ENCODE assay signal across 8 mouse cellular contexts in the genomic region with DNA sequence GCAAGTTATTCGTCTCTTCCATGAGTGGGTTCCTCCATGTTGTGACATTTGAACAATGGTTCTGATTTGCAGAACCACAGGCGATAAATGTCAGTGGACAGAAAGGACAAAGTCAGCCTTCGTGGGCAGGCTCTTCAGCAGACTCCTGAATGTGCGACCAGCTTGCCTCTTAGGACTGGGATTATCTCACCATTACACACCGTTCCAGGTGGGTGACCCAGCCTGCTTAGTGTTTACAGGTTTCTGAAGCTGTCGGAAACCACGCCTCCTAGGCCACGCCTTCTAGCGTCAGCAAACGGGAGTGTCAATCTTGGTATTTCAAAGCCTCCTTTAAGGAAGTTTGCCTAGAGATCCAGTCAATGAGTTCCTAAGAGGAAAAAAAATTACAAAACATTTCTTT. TPM values are rescaled to one million over a fixed set of nuclear protein-coding genes. Genes with fewer than 3 reads are reported as not detected.
DNase-seq lines count a peak whose midpoint lies in the region; ATAC-seq lines count a peak whose summit lies in the region.

No protein-coding gene starts in this region.

- H3K9ac ChIP-seq in forebrain, embryonic 13.5 days: peak overlapping the region; percentile 97

- H3K27me3 ChIP-seq in forebrain, embryonic 13.5 days: no peaks in the 10 kb centered on the region

- WGBS in forebrain, embryonic 13.5 days: under 1% methylated on average over 10 of the region's 10 CpGs

- H3K9me3 ChIP-seq in forebrain, embryonic 13.5 days (replicated peaks): no peaks in the 10 kb centered on the region

- peak overlapping the region; percentile 89 for H3K27ac ChIP-seq in forebrain, embryonic 13.5 days

- DNase-seq in MEL-GATA-1-ER (ENCODE audit: extremely low read depth, low read depth): peak; percentile 82
- DNase-seq in cerebellum, adult 11 months: peak; percentile 40
- DNase-seq in heart, postnatal 4 days: peak; percentile 69
- DNase-seq in layer of hippocampus, adult 9-10 months (ENCODE audit: low spot score): peak; percentile 10
- peak; percentile 95 for DNase-seq in lung, postnatal 25 days (ENCODE audit: low spot score)
- peak; percentile 66 for DNase-seq in retina, embryonic 14.5 days (ENCODE audit: low spot score)
- DNase-seq in urinary bladder, postnatal 36 days (ENCODE audit: low spot score in 2 of 2): peak; percentile 84 to 89

- H3K4me2 ChIP-seq in forebrain, embryonic 13.5 days: peak overlapping the region; percentile 88

- H3K4me1 ChIP-seq in forebrain, embryonic 13.5 days: peaks cover 32% of the 10 kb centered on the region

- ATAC-seq in forebrain, embryonic 13.5 days: peak; percentile 37

- peaks cover 3% of the 10 kb centered on the region for H3K36me3 ChIP-seq in forebrain, embryonic 13.5 days (ENCODE audit: poor library complexity, severe bottlenecking)

- peak overlapping the region; percentile 97 for H3K4me3 ChIP-seq in forebrain, embryonic 13.5 days

RNA-seq across cellular contexts. Expression of a gene that starts 0.7 kb away (rescaled TPM):
- polyA plus RNA-seq in forebrain, embryonic 13.5 days (2015; fragmentation: Nextera tagmentation; extraction: Ambion mirVana): 72.5 and 74.0 TPM in 2 replicates
- 100 to 1,000 TPM; 120 to 124 TPM for total RNA-seq in heart, postnatal 4 days (2021)

Comparison
In these comparisons a context has a peak if more than half of its experiments do, and no peak if none do; other contexts are left out.
1. Peak in every context shown above with its lines: DNase-seq, ATAC-seq, H3K4me3 ChIP-seq and H3K27ac ChIP-seq.
2. DNase-seq: peak in every context shown above with its lines; median percentile 95 in lung, postnatal 25 days; 86 in urinary bladder, postnatal 36 days; 82 in MEL-GATA-1-ER; 69 in heart, postnatal 4 days; 66 in retina, embryonic 14.5 days; 40 in cerebellum, adult 11 months; 10 in layer of hippocampus, adult 9-10 months.